Mouse (Mus musculus) cerebellum, adult 2 months (tissue): ENCODE results near the gene Ncam1.

ENCODE experiments used
- CTCF ChIP-seq: fragments of 200-500 bp; IDR thresholded peaks from 2 replicates; pipeline ENCODE4 v1.5.1; 2011; ENCODE audit warnings: low read depth, mild to moderate bottlenecking, control low read depth, low read length, moderate library complexity, borderline replicate concordance; ENCODE audit not compliant: insufficient read depth
- POLR2A ChIP-seq: fragments of 200-500 bp; IDR thresholded peaks from 2 replicates; pipeline ENCODE4 v1.6.1; 2011; ENCODE audit warnings: low read length, control low read depth, borderline replicate concordance; ENCODE audit not compliant: insufficient read depth

DNA sequence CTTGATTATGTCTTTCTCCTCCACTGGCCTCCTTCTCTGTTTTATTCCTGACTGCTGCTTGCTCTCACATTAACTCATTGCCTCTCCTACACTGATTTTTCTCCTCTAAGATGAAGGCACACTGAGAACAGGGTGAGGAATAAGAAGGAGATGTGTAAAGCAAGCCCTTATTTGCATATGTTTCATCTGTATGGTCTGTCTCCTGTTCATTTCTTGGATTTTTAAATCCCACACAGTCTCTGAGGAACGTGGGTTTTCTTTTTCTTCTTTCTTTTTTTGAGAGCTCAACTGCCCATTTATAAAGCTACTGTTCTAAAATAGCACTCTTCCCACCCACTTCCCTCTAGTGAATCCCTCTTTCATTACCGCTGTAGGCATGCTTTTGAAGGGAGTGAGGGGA is 206.7 kb downstream of the Ncam1 start:
- TF ChIP-seq CTCF = no peak
- TF ChIP-seq POLR2A = no peak
